Mouse (Mus musculus) natural killer cell, adult 2 months (primary cell): ENCODE data around the gene Gm42372.

Experiments
- DNase-seq, 2 experiments: peaks; one replicate each; pipeline ENCODE4 v3.0.0; 2022; ENCODE audit warnings: low spot score in 2 of 2

Gene Gm42372

GRCm38 (mm10) chr7:17003230-17003960 is 20.5 kb downstream of the Gm42372 start:
- DNase-seq, result no peak

GRCm38 (mm10) chr7:17004716-17005115 is 21.8 kb downstream of the Gm42372 start:
- no peak for DNase-seq

DNA sequence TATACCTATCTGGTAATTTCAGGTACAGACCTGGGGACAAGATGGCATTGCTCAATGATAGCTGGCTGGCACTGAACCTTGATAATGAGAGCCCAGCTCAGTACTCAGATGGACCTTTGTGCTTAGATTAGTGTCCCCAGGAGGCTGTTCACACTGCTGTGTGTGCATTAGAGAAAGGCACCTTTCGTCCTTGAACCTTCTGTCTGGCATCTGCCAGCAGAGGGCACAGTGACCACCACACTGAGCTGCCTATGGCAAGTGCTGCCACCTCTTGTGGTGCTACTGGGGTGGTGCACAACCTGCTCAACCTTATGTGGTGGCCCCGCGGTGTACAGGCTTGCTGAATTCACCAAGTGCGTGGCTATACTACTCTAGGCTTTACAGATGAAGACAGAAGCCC is 24.4 kb downstream of the Gm42372 start:
- no peak for DNase-seq

DNA sequence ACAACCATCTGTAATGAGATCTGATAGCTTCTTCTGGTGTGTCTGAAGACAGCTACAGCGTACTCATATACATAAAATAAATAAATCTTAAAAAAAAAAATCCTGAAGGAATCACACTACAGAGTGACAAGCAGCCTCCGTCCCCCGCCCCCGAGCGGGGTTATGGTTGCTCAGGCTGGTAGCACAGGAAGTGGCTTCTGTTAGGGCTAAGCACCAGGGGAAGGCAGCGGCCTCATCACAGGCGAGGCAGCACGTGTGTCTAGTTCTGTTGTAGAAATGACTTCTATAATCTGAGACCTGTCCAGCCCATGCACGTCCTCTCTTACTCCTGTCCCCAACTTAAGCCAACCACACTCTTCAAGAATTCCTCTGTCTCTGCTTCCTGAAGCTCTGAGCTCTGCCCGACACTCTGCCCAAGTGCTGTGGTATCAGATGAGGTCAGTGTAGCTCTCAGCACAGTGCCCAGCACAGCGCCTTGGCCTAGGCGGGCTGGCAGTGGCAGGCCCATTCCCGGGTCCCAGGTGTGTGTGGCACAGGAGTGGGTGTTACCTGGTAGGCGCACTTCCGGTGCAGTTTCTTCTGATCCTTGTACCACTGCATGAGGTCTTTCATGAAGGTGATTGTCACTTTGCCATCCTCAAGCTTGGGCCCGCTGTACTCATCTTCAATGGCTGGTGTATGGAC is 26.6 kb downstream of the Gm42372 start:
- peak in 1 of 2 experiments; percentile 28 for DNase-seq

GRCm38 (mm10) chr7:17010010-17010347 is 27.1 kb downstream of the Gm42372 start:
- DNase-seq, result no peak

GRCm38 (mm10) chr7:17011909-17012590 is 29.2 kb downstream of the Gm42372 start:
- DNase-seq, result no peak

DNA sequence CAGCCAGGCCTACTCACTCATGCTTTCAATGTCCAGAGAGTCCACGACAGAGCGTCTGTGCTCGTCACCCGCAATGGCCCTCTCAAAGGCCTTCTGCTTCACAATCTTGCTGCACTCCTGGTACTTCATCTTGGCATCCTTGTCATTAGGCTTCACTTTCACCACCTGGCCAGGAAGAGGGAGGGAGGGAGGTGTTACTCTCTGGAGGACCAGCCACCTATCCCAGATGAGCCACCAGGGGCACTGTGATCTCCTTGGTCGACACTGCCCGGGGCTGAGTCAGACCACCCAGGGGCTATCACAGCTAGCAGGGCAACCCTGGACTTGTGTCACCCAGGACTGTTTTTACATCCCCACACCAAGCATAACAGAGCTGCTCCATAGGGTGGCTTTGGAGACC is 32.5 kb downstream of the Gm42372 start:
- DNase-seq, result no peak

DNA sequence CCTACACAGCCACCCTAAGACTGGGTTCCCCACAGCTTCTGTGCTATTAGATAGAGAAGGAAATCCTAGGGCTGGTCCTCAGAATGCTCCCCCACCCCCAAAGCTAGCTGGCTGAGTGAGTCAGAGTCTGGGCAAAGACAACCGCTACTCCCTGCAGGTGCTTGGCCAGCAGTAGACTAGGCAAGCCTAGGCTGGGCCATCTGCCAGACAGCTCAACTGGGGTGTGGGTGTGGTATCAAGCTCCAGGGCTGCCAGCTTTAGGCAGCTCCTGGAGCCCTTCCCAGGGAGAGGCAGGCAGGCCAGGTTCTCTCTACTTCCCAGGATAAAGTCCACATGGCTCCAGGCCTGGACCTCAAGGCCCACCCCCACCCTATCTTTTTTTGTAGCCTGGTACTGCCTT is 34.1 kb downstream of the Gm42372 start:
- DNase-seq, result no peak

DNA sequence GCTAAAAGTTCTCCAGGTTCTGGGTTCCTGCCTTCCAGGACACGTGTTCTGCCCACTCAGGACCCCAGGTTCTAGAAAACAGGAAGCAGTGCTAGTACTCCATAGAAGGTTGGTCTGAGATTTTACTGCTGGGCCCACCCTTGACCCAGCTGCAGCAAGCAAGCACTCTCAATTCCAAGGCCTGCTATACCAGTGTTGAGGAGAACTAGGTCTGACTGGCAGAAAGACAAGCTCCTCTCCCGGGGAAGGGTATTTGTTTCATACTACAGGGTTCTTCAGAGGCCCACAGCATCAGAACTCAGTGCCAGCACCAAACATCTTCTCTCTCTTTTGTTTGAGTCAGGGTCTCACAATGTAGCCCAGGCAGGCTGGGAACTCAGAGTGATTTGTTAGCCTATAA is 35.0 kb downstream of the Gm42372 start:
- no peak for DNase-seq

GRCm38 (mm10) chr7:17019426-17020166 is 36.7 kb downstream of the Gm42372 start:
- no peak for DNase-seq

DNA sequence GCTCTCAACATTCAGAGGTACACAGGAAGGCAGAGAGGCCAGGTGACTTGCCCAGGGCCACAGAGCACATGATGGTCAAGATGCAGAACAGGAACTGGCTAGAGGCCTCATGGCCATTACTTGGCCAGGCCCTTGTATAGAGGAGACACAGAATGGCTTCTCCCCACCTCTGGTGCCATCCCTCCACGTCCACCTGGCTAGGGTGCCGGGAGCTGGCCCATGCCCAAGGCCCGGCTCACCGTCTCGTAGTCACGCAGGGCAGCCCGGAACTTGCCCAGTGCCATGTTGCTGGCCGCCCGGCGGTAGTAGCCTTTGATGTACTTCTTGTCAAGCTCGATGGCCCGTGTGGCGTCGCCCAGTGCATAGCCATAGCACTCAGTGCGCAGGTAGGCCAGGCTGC is 39.3 kb downstream of the Gm42372 start:
- no peak for DNase-seq

DNA sequence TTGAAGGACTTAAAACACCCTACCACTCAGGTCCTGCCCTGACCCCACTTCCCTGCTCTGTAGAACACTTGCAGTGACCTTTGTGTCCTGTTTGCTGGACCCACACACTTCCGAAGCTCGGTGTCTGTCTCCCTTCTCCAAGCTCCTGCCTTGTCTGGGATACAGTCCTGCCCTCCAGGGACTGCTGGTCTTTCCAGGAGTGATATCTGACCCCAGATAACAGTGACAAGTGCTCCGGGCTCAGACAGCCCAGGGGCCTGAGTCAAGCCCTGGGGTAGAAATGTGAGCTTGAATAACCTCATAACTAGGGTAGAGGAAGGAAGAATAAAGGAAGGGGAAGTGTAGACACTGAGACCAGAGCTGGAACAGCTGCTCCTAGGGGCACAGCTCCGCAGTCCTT is 40.8 kb downstream of the Gm42372 start:
- no peak for DNase-seq

DNA sequence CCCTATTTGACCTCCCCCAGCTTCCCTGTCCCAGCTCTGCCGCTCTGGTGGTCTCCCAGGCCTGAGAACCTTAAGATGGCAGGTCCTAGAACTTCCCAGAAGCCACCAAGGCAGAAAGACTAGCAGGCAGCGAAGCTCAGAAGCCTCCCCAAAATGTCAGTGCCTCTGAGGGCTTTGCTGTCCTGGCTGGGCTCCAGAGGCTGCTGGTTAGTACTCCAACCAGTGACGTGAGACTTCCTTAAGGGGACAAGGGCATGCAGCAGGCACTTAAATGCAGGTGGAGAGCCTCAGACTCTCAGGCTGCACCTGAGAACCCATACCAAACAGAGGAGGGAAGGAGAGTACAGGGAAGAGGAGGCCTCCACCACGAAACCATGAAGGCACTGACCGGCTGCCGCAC is 41.3 kb downstream of the Gm42372 start:
- DNase-seq, result no peak

GRCm38 (mm10) chr7:17024814-17025504 is 42.1 kb downstream of the Gm42372 start:
- peak; percentile 35 to 49 for DNase-seq

DNA sequence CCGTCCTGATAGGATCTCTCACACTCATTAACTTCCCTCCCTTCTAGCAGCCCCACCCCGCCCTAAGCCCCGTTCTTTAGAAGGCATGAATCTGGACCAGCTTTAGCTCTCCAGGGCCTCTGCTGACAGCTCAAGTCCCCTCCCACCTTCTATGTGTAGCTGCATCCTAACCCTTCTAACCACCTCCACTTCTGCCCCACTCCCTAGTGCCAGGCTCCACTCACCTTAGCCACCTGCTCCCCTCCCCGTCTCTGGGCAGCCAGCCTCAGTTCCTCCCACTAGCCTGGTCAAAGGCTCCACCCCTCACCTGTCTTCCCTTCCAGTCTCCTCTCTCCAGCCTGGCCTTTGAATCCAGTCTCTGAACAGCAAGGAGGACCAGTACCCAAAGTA is 42.6 kb downstream of the Gm42372 start:
- no peak for DNase-seq

- no peak for DNase-seq
Observed at GRCm38 (mm10) chr7:17025896-17026622, 43.2 kb downstream of the Gm42372 start.

GRCm38 (mm10) chr7:17026710-17027587 is 44.1 kb downstream of the Gm42372 start:
- DNase-seq, result peak; percentile 54 to 56

DNA sequence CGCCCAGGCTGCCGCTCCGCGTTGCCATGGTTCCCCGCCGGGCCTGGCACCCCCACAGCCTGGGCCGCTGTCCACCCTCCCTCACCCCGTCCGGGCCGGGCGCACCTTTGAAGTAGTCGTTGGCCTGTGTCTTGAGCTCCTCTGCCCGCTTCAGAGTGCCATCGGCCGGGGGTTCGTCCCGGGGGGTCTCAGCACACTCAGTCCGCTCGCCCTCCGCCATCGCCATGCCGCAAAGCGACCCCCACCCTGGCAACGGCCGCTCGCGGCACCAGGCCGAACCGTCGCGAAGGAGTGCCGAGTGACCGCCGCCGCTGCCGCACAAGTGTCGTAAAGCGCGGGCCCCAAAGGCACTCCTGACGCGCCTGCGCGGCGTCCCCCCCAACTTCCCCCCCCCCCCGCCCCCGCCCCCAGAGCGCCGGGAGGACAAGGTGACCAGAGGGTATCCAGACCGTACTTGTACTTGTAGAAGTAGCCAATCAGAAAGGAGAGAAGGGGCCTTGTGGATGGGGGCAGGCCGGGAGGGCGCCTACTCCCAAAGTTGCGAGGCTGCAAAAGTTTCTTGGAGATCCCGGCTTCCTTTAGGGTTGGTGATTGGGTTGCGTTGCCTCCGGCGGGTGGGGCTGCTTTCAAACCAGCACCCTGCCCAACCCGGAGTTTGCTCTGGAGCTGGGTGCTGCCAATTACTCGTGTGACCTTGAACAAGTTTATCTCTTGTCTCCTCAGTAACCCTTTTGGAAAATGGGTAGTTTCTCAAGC is 44.9 kb downstream of the Gm42372 start, which contains the start of gene Ppp5c:
Ppp5c (minus strand) TSS at position 337 of the 756 bp plus-strand sequence.
- DNase-seq, result peak; percentile 80 to 81

- DNase-seq, result no peak
Observed at GRCm38 (mm10) chr7:17028923-17029322, 46.0 kb downstream of the Gm42372 start.
